In the genomic region with DNA sequence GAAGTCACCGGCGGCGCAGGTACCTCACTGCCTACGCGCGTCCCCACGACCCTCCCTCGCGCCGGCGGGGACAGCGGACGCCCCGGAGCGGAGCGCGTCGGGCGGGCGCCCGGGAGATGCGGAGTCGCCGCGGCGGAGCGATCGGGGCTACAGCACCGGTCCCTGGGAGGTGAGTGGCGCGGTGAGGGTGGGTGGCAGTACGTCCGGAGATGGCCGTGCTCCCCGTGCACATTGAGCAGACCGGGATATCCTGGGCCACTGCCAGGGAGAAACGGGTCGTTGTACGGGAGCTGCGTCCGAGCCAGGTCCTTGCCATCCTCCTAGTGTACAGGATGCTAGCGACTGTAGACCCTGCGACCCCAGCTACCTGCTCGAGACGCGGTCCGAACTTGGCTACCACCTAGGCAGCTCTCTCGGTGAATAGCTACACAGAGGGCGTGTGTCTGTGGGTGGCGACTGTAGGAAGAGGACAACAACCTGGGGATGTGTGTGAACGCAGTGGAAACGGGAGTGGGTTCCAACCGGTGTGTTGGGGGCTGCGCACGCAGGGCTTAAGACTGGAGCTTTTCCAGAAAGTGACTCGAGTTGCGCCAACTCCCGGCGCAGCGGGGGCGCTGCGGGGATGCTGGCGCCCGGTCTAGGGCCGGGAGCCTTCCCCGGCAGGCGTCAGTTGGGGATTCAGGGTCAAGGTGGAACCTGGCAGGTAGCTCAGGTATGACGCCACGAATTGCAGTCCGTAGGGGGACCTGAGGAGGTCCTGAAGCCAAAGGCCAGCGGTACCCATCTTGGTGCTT, we compare ENCODE assay signal across 10 mouse cellular contexts. TPM values are rescaled to one million over a fixed set of nuclear protein-coding genes. Genes with fewer than 3 reads are reported as not detected.
DNase-seq lines count a peak whose midpoint lies in the region; ATAC-seq and TF ChIP-seq lines count a peak whose summit lies in the region.
"Had no signal": no experiment of that assay in that cellular context is flagged by ENCODE, and none has a peak within 500 bp of the region (broad histone marks: within the 10 kb centered on the region; RNA-seq: fewer than 3 reads in every experiment).

No protein-coding gene starts in this region.

- DNase-seq in kidney, adult 11 months = peak; percentile 22
- DNase-seq in kidney, adult 18-20 months = no peak
- peak; percentile 69 to 78 for DNase-seq in cerebellum, adult 18-20 months
- peak; percentile 31 to 44 for DNase-seq in frontal cortex, postnatal 10 days (ENCODE audit: low spot score in 2 of 2)
- peak; percentile 66 for DNase-seq in hindbrain, postnatal 0 days (ENCODE audit: low spot score)
- DNase-seq in limb, embryonic 10.5 days (ENCODE audit: low spot score) = peak; percentile 47

- peak; percentile 64 for ATAC-seq in hindbrain, postnatal 0 days
- ATAC-seq in midbrain, embryonic 12.5 days (ENCODE audit: low FRiP score, low read depth) = peak; percentile 73
- peak; percentile 61 for ATAC-seq in stomach, embryonic 16.5 days (ENCODE audit: insufficient read depth, low FRiP score)

- H3K27ac ChIP-seq in hindbrain, postnatal 0 days = peak overlapping the region; percentile 84
- H3K27ac ChIP-seq in limb, embryonic 10.5 days = peak overlapping the region; percentile 57
- H3K27ac ChIP-seq in midbrain, embryonic 12.5 days (replicated peaks) = 0 out of 2 replicates have a peak overlapping the region, but pooled peaks have one; percentile 30
- no peak overlapping the region for H3K27ac ChIP-seq in stomach, embryonic 16.5 days (ENCODE audit: low read length)

- peak overlapping the region; percentile 62 for H3K9ac ChIP-seq in hindbrain, postnatal 0 days (replicated peaks; ENCODE audit: low read length)
- peak overlapping the region; percentile 63 for H3K9ac ChIP-seq in midbrain, embryonic 12.5 days (replicated peaks)
- peak overlapping the region; percentile 76 for H3K9ac ChIP-seq in stomach, embryonic 16.5 days (ENCODE audit: low read length)

- no peaks in the 10 kb centered on the region for H3K27me3 ChIP-seq in hindbrain, postnatal 0 days (ENCODE audit: insufficient read depth, low read length)
- peaks cover 32% of the 10 kb centered on the region for H3K27me3 ChIP-seq in limb, embryonic 10.5 days (ENCODE audit: low read depth, poor library complexity, severe bottlenecking)
- H3K27me3 ChIP-seq in midbrain, embryonic 12.5 days = peaks cover 39% of the 10 kb centered on the region
- H3K27me3 ChIP-seq in stomach, embryonic 16.5 days (ENCODE audit: control insufficient read depth, insufficient read depth, low read length) = peaks cover 8% of the 10 kb centered on the region; the same call in 1 of the 2 replicates
- H3K27me3 ChIP-seq: CH12.LX had no signal

- H3K4me1 ChIP-seq in hindbrain, postnatal 0 days (ENCODE audit: insufficient read depth, low read length) = peaks cover 3% of the 10 kb centered on the region; the same call in 1 of the 2 replicates
- peaks cover 17% of the 10 kb centered on the region for H3K4me1 ChIP-seq in limb, embryonic 10.5 days
- peaks cover 6% of the 10 kb centered on the region for H3K4me1 ChIP-seq in midbrain, embryonic 12.5 days
- no peaks in the 10 kb centered on the region for H3K4me1 ChIP-seq in stomach, embryonic 16.5 days (ENCODE audit: control insufficient read depth, insufficient read depth, low read length)

- peak overlapping the region; percentile 62 for H3K4me3 ChIP-seq in hindbrain, postnatal 0 days (ENCODE audit: low read length)
- peak overlapping the region; percentile 73 for H3K4me3 ChIP-seq in limb, embryonic 10.5 days
- peak overlapping the region; percentile 63 for H3K4me3 ChIP-seq in midbrain, embryonic 12.5 days
- peak overlapping the region; percentile 67 for H3K4me3 ChIP-seq in stomach, embryonic 16.5 days (replicated peaks; ENCODE audit: low read length)

- 3% methylated on average over 61 of the region's 71 CpGs for WGBS in hindbrain, postnatal 0 days
- WGBS in limb, embryonic 10.5 days = 2% methylated on average over 71 of the region's 71 CpGs
- WGBS in midbrain, embryonic 12.5 days = 1% methylated on average over 71 of the region's 71 CpGs
- under 1% methylated on average over 71 of the region's 71 CpGs for WGBS in stomach, embryonic 16.5 days

- peak overlapping the region; percentile 87 for H3K4me2 ChIP-seq in hindbrain, postnatal 0 days (ENCODE audit: low read depth, low read length)
- H3K4me2 ChIP-seq in midbrain, embryonic 12.5 days (replicated peaks) = peak overlapping the region; percentile 95
- H3K4me2 ChIP-seq in stomach, embryonic 16.5 days (ENCODE audit: low read depth, low read length) = peak overlapping the region; percentile 98

- no peak for TF ChIP-seq CTCF in hindbrain, postnatal 0 days (IDR thresholded peaks at IDR 0.05; ENCODE audit: low read depth)

- no peaks in the 10 kb centered on the region for H3K36me3 ChIP-seq in hindbrain, postnatal 0 days (ENCODE audit: insufficient read depth, low read length)
- no peaks in the 10 kb centered on the region for H3K36me3 ChIP-seq in limb, embryonic 10.5 days
- no peaks in the 10 kb centered on the region for H3K36me3 ChIP-seq in midbrain, embryonic 12.5 days
- no peaks in the 10 kb centered on the region for H3K36me3 ChIP-seq in stomach, embryonic 16.5 days (ENCODE audit: control insufficient read depth, insufficient read depth, low read length)

- H3K9me3 ChIP-seq in hindbrain, postnatal 0 days (ENCODE audit: low read length) = no peaks in the 10 kb centered on the region
- no peaks in the 10 kb centered on the region for H3K9me3 ChIP-seq in limb, embryonic 10.5 days (replicated peaks)
- H3K9me3 ChIP-seq in midbrain, embryonic 12.5 days = no peaks in the 10 kb centered on the region
- H3K9me3 ChIP-seq in stomach, embryonic 16.5 days (replicated peaks; ENCODE audit: control insufficient read depth, low read length) = no peaks in the 10 kb centered on the region

RNA-seq across cellular contexts. Expression of a gene that starts 0.9 kb away (rescaled TPM):
- 12.4 and 13.5 TPM in 2 replicates for total RNA-seq in hindbrain, postnatal 0 days (2014; rRNA removed)
- 8.0 and 8.2 TPM in 2 replicates for polyA plus RNA-seq in hindbrain, postnatal 0 days (2015; fragmentation: Nextera tagmentation; extraction: Ambion mirVana)
- 0.58 and 0.64 TPM in 2 replicates for polyA plus RNA-seq in limb, embryonic 10.5 days (2016; fragmentation: Nextera tagmentation; extraction: Ambion mirVana)
- 1.4 and 1.6 TPM in 2 replicates for polyA plus RNA-seq in midbrain, embryonic 12.5 days (2016; fragmentation: Nextera tagmentation; extraction: Ambion mirVana)
- 2.9 and 3.1 TPM in 2 replicates for polyA plus RNA-seq in stomach, embryonic 16.5 days (2015; fragmentation: Nextera tagmentation; extraction: Ambion mirVana)

RNA-seq across cellular contexts. Expression of a gene that starts 9.7 kb away (rescaled TPM):
- not detected in 2 replicates for total RNA-seq in hindbrain, postnatal 0 days (2014; rRNA removed)
- polyA plus RNA-seq in hindbrain, postnatal 0 days (2015; fragmentation: Nextera tagmentation; extraction: Ambion mirVana) = not detected in 2 replicates
- not detected in 2 replicates for polyA plus RNA-seq in limb, embryonic 10.5 days (2016; fragmentation: Nextera tagmentation; extraction: Ambion mirVana)
- not detected in 2 replicates for polyA plus RNA-seq in midbrain, embryonic 12.5 days (2016; fragmentation: Nextera tagmentation; extraction: Ambion mirVana)
- 2.8 and 4.1 TPM in 2 replicates for polyA plus RNA-seq in stomach, embryonic 16.5 days (2015; fragmentation: Nextera tagmentation; extraction: Ambion mirVana)
- total RNA-seq: CH12.LX; hematopoietic stem cell, adult 5-6 weeks had no signal
